In the genomic region with DNA sequence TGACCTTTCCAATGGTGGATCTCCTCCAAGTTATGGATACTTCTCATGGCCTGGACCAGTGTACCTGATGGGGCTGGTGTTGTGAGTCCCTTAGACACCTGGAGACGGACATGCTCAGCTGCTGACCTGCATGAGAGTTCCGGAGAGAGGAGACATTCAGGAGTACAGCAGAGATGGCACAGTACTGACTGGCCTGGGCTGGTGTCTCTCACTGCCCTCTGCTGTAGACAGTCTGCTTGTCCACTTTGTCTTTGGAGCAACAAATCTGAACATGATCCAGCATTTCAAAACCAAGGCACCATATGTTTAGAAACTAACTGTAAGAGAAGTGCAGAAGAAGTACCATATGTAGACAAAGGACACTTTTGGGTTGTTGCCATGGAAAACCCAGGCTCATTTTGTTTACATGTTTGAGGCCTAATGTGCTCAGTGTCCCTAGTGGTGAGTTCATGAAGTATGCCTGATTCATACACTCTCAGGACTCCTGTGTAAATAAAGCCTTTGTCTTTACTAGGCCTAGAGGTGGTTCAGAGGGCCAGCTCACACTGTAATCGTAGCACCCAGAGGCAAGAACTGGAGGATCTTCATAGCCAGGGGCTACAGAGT, we compare ENCODE assay signal across 8 mouse cellular contexts. TPM values are rescaled to one million over a fixed set of nuclear protein-coding genes. Genes with fewer than 3 reads are reported as not detected.
DNase-seq lines count a peak whose midpoint lies in the region; ATAC-seq lines count a peak whose summit lies in the region.

No protein-coding gene starts in this region.

- no peak overlapping the region for H3K27ac ChIP-seq in hindbrain, embryonic 14.5 days
- no peak overlapping the region; the same call in 1 of the 2 replicates for H3K27ac ChIP-seq in hindbrain, embryonic 10.5 days
- 0 out of 2 replicates have a peak overlapping the region, but pooled peaks have one; percentile 19 for H3K27ac ChIP-seq in intestine, embryonic 15.5 days

- H3K36me3 ChIP-seq in hindbrain, embryonic 14.5 days (replicated peaks; ENCODE audit: control insufficient read depth, insufficient read depth), result no peaks in the 10 kb centered on the region
- H3K36me3 ChIP-seq in hindbrain, embryonic 10.5 days, result no peaks in the 10 kb centered on the region
- no peaks in the 10 kb centered on the region for H3K36me3 ChIP-seq in intestine, embryonic 15.5 days

- H3K27me3 ChIP-seq in hindbrain, embryonic 14.5 days (ENCODE audit: control insufficient read depth, insufficient read depth, low read length), result no peaks in the 10 kb centered on the region
- peaks cover 7% of the 10 kb centered on the region; the same call in 1 of the 2 replicates for H3K27me3 ChIP-seq in hindbrain, embryonic 10.5 days (ENCODE audit: insufficient read depth, poor library complexity, severe bottlenecking)
- H3K27me3 ChIP-seq in intestine, embryonic 15.5 days (replicated peaks), result no peaks in the 10 kb centered on the region

- H3K9ac ChIP-seq in hindbrain, embryonic 14.5 days, result no peak overlapping the region
- no peak overlapping the region for H3K9ac ChIP-seq in intestine, embryonic 15.5 days

- no peak overlapping the region for H3K4me3 ChIP-seq in hindbrain, embryonic 14.5 days (replicated peaks; ENCODE audit: low read length)
- H3K4me3 ChIP-seq in hindbrain, embryonic 10.5 days, result no peak overlapping the region
- H3K4me3 ChIP-seq in intestine, embryonic 15.5 days (replicated peaks), result no peak overlapping the region

- no peaks in the 10 kb centered on the region for H3K4me1 ChIP-seq in hindbrain, embryonic 14.5 days (replicated peaks; ENCODE audit: control insufficient read depth, insufficient read depth, low read length)
- H3K4me1 ChIP-seq in hindbrain, embryonic 10.5 days (replicated peaks), result peaks cover 19% of the 10 kb centered on the region; the same call in 1 of the 2 replicates
- peaks cover 12% of the 10 kb centered on the region for H3K4me1 ChIP-seq in intestine, embryonic 15.5 days (replicated peaks)

- peak; percentile 35 for DNase-seq in hindbrain, embryonic 14.5 days (ENCODE audit: low spot score)
- DNase-seq in hindbrain, embryonic 10.5 days (ENCODE audit: low spot score), result no peak
- DNase-seq in 416B (ENCODE audit: low read depth), result peak; percentile 32
- peak; percentile 58 for DNase-seq in R1 (ENCODE audit: low read depth, low spot score)
- DNase-seq in thymus, postnatal 36 days, result no peak
- no peak for DNase-seq in spleen, postnatal 4 days (ENCODE audit: low spot score in 2 of 2)
- DNase-seq in spleen, postnatal 10 days (ENCODE audit: low spot score in 2 of 2), result no peak

- ATAC-seq in hindbrain, embryonic 14.5 days (ENCODE audit: low FRiP score), result no peak
- 0 out of 2 replicates have a peak, but pooled peaks have one; percentile 64 for ATAC-seq in intestine, embryonic 15.5 days

- H3K9me3 ChIP-seq in hindbrain, embryonic 14.5 days (ENCODE audit: control insufficient read depth, low read length), result no peaks in the 10 kb centered on the region
- no peaks in the 10 kb centered on the region for H3K9me3 ChIP-seq in hindbrain, embryonic 10.5 days
- H3K9me3 ChIP-seq in intestine, embryonic 15.5 days, result no peaks in the 10 kb centered on the region

- WGBS in hindbrain, embryonic 14.5 days, result 83% methylated on average over 3 of the region's 3 CpGs
- 80% methylated on average over 3 of the region's 3 CpGs for WGBS in hindbrain, embryonic 10.5 days
- WGBS in intestine, embryonic 15.5 days, result 63% methylated on average over 3 of the region's 3 CpGs

- no peak overlapping the region for H3K4me2 ChIP-seq in hindbrain, embryonic 14.5 days (replicated peaks)
- H3K4me2 ChIP-seq in intestine, embryonic 15.5 days (replicated peaks), result no peak overlapping the region

RNA-seq across cellular contexts. Expression of a gene that starts 46.1 kb away (rescaled TPM):
- polyA plus RNA-seq in hindbrain, embryonic 14.5 days (2014; fragmentation: Nextera tagmentation; extraction: Ambion mirVana), result 2.3 and 2.8 TPM in 2 replicates
- polyA plus RNA-seq in hindbrain, embryonic 10.5 days (2016; fragmentation: Nextera tagmentation; extraction: Ambion mirVana), result 1.5 and 3.1 TPM in 2 replicates
- polyA plus RNA-seq in intestine, embryonic 15.5 days (2015; fragmentation: Nextera tagmentation; extraction: Ambion mirVana), result 4.9 and 5.6 TPM in 2 replicates

Comparison
In these comparisons a context has a peak if more than half of its experiments do, and no peak if none do; other contexts are left out.
1. DNase-seq: peak in hindbrain, embryonic 14.5 days (single experiment), 416B (single experiment) and R1 (single experiment); none in hindbrain, embryonic 10.5 days (single experiment), thymus, postnatal 36 days (0 of 2), spleen, postnatal 4 days (0 of 2) and spleen, postnatal 10 days (0 of 2).